15 mouse cellular contexts compared by ENCODE assay signal in the genomic region with DNA sequence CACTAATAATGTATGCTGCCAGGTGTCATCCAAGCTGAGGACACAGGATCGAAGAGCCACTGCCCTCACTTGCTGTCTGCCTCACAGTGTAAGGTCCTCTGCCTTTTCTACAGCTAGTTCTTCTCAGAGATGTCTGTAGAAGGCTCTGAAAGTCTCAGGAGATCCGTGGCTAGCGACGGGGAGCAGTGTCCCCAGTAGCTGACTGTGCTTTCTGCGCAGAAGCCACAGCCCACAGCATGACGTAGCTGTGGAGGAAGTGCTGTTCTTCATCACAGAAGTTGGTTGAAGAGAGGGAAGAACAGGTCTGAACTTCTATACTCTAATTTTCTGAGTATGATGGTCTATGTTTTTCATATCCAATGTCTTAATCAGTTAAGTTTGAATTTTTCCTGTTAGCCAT. TPM values are rescaled to one million over a fixed set of nuclear protein-coding genes. Genes with fewer than 3 reads are reported as not detected.
DNase-seq lines count a peak whose midpoint lies in the region; ATAC-seq and TF ChIP-seq lines count a peak whose summit lies in the region.
"Had no signal": no experiment of that assay in that cellular context is flagged by ENCODE, and none has a peak within 500 bp of the region (broad histone marks: within the 10 kb centered on the region; RNA-seq: fewer than 3 reads in every experiment).

No protein-coding gene starts in this region.

- H3K27me3 ChIP-seq in thymus, adult 2 months (ENCODE audit: control insufficient read depth, insufficient read depth, low read length): no peaks in the 10 kb centered on the region
- no peaks in the 10 kb centered on the region for H3K27me3 ChIP-seq in hindbrain, postnatal 0 days (ENCODE audit: insufficient read depth, low read length)
- H3K27me3 ChIP-seq in limb, embryonic 10.5 days (ENCODE audit: low read depth, poor library complexity, severe bottlenecking): no peaks in the 10 kb centered on the region
- H3K27me3 ChIP-seq: embryonic facial prominence, embryonic 12.5 days had no signal

- H3K9me3 ChIP-seq in hindbrain, postnatal 0 days (ENCODE audit: low read length): no peaks in the 10 kb centered on the region
- H3K9me3 ChIP-seq in limb, embryonic 10.5 days (replicated peaks): no peaks in the 10 kb centered on the region
- H3K9me3 ChIP-seq: embryonic facial prominence, embryonic 12.5 days had no signal

- H3K4me3 ChIP-seq in bone marrow, adult 2 months (replicated peaks; ENCODE audit: control insufficient read depth, low read depth, low read length): peak overlapping the region; percentile 39
- H3K4me3 ChIP-seq in macrophage (ENCODE audit: inconsistent target): no peak overlapping the region; the same call in 1 of the 2 replicates
- peak overlapping the region; percentile 25; the same call in 1 of the 2 replicates for H3K4me3 ChIP-seq in thymus, adult 2 months (ENCODE audit: control insufficient read depth, insufficient read depth, low read length)
- no peak overlapping the region for H3K4me3 ChIP-seq in hindbrain, postnatal 0 days (ENCODE audit: low read length)
- H3K4me3 ChIP-seq in limb, embryonic 10.5 days: no peak overlapping the region
- H3K4me3 ChIP-seq: embryonic facial prominence, embryonic 12.5 days; heart, adult 2 months had no signal

- no peak for TF ChIP-seq CTCF in bone marrow, adult 2 months (IDR thresholded peaks at IDR 0.05; ENCODE audit: control insufficient read depth, insufficient read depth, low read length)
- TF ChIP-seq CTCF in thymus, adult 2 months (IDR thresholded peaks at IDR 0.05; ENCODE audit: borderline replicate concordance, control insufficient read depth, extremely low read depth, insufficient read depth, low read length, poor library complexity): no peak
- no peak for TF ChIP-seq CTCF in hindbrain, postnatal 0 days (IDR thresholded peaks at IDR 0.05; ENCODE audit: low read depth)

- H3K36me3 ChIP-seq in macrophage (ENCODE audit: inconsistent target): no peaks in the 10 kb centered on the region
- H3K36me3 ChIP-seq in thymus, adult 2 months (ENCODE audit: control insufficient read depth, insufficient read depth, low read length): no peaks in the 10 kb centered on the region
- H3K36me3 ChIP-seq in hindbrain, postnatal 0 days (ENCODE audit: insufficient read depth, low read length): no peaks in the 10 kb centered on the region
- H3K36me3 ChIP-seq in limb, embryonic 10.5 days: no peaks in the 10 kb centered on the region
- H3K36me3 ChIP-seq: embryonic facial prominence, embryonic 12.5 days had no signal

- intact Hi-C loops in left cerebral cortex, postnatal 10 days (cut with DNase I): no loop called here

- peak; percentile 94 for DNase-seq in heart, adult 11 months
- DNase-seq in heart, adult 8-10 months (ENCODE audit: low spot score): no peak
- DNase-seq in thymus, adult 2 months: peak; percentile 52
- no peak for DNase-seq in hindbrain, postnatal 0 days (ENCODE audit: low spot score)
- no peak for DNase-seq in limb, embryonic 10.5 days (ENCODE audit: low spot score)
- no peak for DNase-seq in left cerebral cortex, postnatal 10 days (ENCODE audit: extremely low spot score in 1 of 2, low spot score in 2 of 2)
- DNase-seq: forebrain, postnatal 0 days; layer of hippocampus, adult 9-11 months; lung, embryonic 14.5 days; right cerebral cortex, postnatal 4 days had no signal

- no peak for TF ChIP-seq POLR2A in bone marrow, adult 2 months (IDR thresholded peaks at IDR 0.05; ENCODE audit: borderline replicate concordance, control insufficient read depth, low read depth, low read length)
- TF ChIP-seq POLR2A in thymus, adult 2 months (IDR thresholded peaks at IDR 0.05; ENCODE audit: control insufficient read depth, extremely low read depth, insufficient read depth, low read length, poor library complexity): no peak

- WGBS in bone marrow, adult 2 months: 13% methylated on average over 6 of the region's 6 CpGs
- WGBS in macrophage (ENCODE audit: missing documents): 7% methylated on average over 6 of the region's 6 CpGs
- WGBS in thymus, adult 2 months: 12% methylated on average over 6 of the region's 6 CpGs
- 85% methylated on average over 6 of the region's 6 CpGs for WGBS in hindbrain, postnatal 0 days
- 88% methylated on average over 6 of the region's 6 CpGs for WGBS in limb, embryonic 10.5 days

- H3K27ac ChIP-seq in bone marrow, adult 2 months (ENCODE audit: control insufficient read depth, insufficient read depth, low read depth, low read length, poor library complexity): peak overlapping the region; percentile 62
- peak overlapping the region; percentile 58 for H3K27ac ChIP-seq in macrophage
- no peak overlapping the region for H3K27ac ChIP-seq in thymus, adult 2 months (ENCODE audit: control insufficient read depth, insufficient read depth, low read length)
- H3K27ac ChIP-seq in hindbrain, postnatal 0 days: no peak overlapping the region
- H3K27ac ChIP-seq in limb, embryonic 10.5 days: no peak overlapping the region
- H3K27ac ChIP-seq: embryonic facial prominence, embryonic 12.5 days; heart, adult 2 months had no signal

- no peak for ATAC-seq in hindbrain, postnatal 0 days
- ATAC-seq: forebrain, postnatal 0 days had no signal

- no peak overlapping the region for H3K9ac ChIP-seq in hindbrain, postnatal 0 days (replicated peaks; ENCODE audit: low read length)
- H3K9ac ChIP-seq: embryonic facial prominence, embryonic 12.5 days; forebrain, postnatal 0 days; lung, embryonic 14.5 days had no signal

- peaks cover 2% of the 10 kb centered on the region; the same call in 1 of the 2 replicates for H3K4me1 ChIP-seq in bone marrow, adult 2 months (ENCODE audit: control insufficient read depth, insufficient read depth, low read length)
- peaks cover 8% of the 10 kb centered on the region for H3K4me1 ChIP-seq in thymus, adult 2 months (replicated peaks; ENCODE audit: control insufficient read depth, insufficient read depth, low read length)
- 0 out of 2 replicates have a peak, but pooled peaks cover 11% of the 10 kb centered on the region for H3K4me1 ChIP-seq in hindbrain, postnatal 0 days (ENCODE audit: insufficient read depth, low read length)
- H3K4me1 ChIP-seq in limb, embryonic 10.5 days: peaks cover 9% of the 10 kb centered on the region

- peaks cover 90% of the 10 kb centered on the region for H3K79me2 ChIP-seq in macrophage (ENCODE audit: inconsistent target)

- H3K4me2 ChIP-seq in hindbrain, postnatal 0 days (ENCODE audit: low read depth, low read length): no peak overlapping the region
- H3K4me2 ChIP-seq: embryonic facial prominence, embryonic 12.5 days; lung, embryonic 14.5 days had no signal

RNA-seq across cellular contexts. Expression of gene Mtmr6, which starts 4.3 kb away (rescaled TPM):
- 10 to 100 TPM; 29.5 to 34.5 (median 31.6) TPM for total RNA-seq in heart, adult 8-10 months (2022)
- polyA plus RNA-seq in bone marrow, adult 2 months (2011; ENCODE audit: insufficient read depth, insufficient read length, low replicate concordance, missing spikeins): 10.6 and 18.6 TPM in 2 replicates
- 100 to 1,000 TPM in 5 of 26 experiments, 10 to 100 TPM in 21; 40.4 to 186 (median 70.1) TPM for total RNA-seq in macrophage (2018; cell fraction: chromatin; rRNA removed)
- total RNA-seq in macrophage (2018; cell fraction: cytosol; rRNA removed): 100 to 1,000 TPM in 4 of 26 experiments, 10 to 100 TPM in 22; 76.8 to 115 (median 85.3) TPM
- total RNA-seq in macrophage (2018; cell fraction: nucleus; rRNA removed): 100 to 1,000 TPM in 9 of 26 experiments, 10 to 100 TPM in 17; 57.8 to 146 (median 86.6) TPM
- polyA plus RNA-seq in macrophage (2018): 64.9 to 74.4 TPM (median 67.7 TPM) in 3 replicates
- polyA plus RNA-seq in thymus, adult 2 months (2012; rRNA removed): 20.8 and 21.3 TPM in 2 replicates
- 28.5 and 36.7 TPM in 2 replicates for total RNA-seq in hindbrain, postnatal 0 days (2014; rRNA removed)
- 51.6 and 55.5 TPM in 2 replicates for polyA plus RNA-seq in hindbrain, postnatal 0 days (2015; fragmentation: Nextera tagmentation; extraction: Ambion mirVana)
- polyA plus RNA-seq in limb, embryonic 10.5 days (2016; fragmentation: Nextera tagmentation; extraction: Ambion mirVana): 16.7 and 20.9 TPM in 2 replicates
- total RNA-seq in left cerebral cortex, postnatal 10 days (2021): 100 to 1,000 TPM; 104 TPM

RNA-seq across cellular contexts. Expression of gene Gm49336, which starts 18.0 kb away (rescaled TPM):
- total RNA-seq in heart, adult 8-10 months (2022): 10 to 100 TPM; 25.0 to 32.1 (median 27.8) TPM
- 13.9 and 15.1 TPM in 2 replicates for polyA plus RNA-seq in bone marrow, adult 2 months (2011; ENCODE audit: insufficient read depth, insufficient read length, low replicate concordance, missing spikeins)
- total RNA-seq in macrophage (2018; cell fraction: chromatin; rRNA removed): 100 to 1,000 TPM in 8 of 26 experiments, 10 to 100 TPM in 18; 64.7 to 137 (median 92.7) TPM
- total RNA-seq in macrophage (2018; cell fraction: cytosol; rRNA removed): 10 to 100 TPM; 21.3 to 40.5 (median 27.6) TPM
- 100 to 1,000 TPM in 5 of 26 experiments, 10 to 100 TPM in 21; 42.6 to 143 (median 67.4) TPM for total RNA-seq in macrophage (2018; cell fraction: nucleus; rRNA removed)
- 21.1 to 37.0 TPM (median 24.0 TPM) in 3 replicates for polyA plus RNA-seq in macrophage (2018)
- 29.8 and 35.1 TPM in 2 replicates for polyA plus RNA-seq in thymus, adult 2 months (2012; rRNA removed)
- 78.3 and 85.9 TPM in 2 replicates for total RNA-seq in hindbrain, postnatal 0 days (2014; rRNA removed)
- 32.0 and 33.1 TPM in 2 replicates for polyA plus RNA-seq in hindbrain, postnatal 0 days (2015; fragmentation: Nextera tagmentation; extraction: Ambion mirVana)
- 53.6 and 60.0 TPM in 2 replicates for polyA plus RNA-seq in limb, embryonic 10.5 days (2016; fragmentation: Nextera tagmentation; extraction: Ambion mirVana)
- total RNA-seq in left cerebral cortex, postnatal 10 days (2021): 100 to 1,000 TPM; 114 to 123 TPM

RNA-seq across cellular contexts. Expression of gene Nupl1, which starts 18.1 kb away (rescaled TPM):
- under 1 TPM in 1 of 4 experiments, not detected in 3; 0.25 TPM for total RNA-seq in heart, adult 8-10 months (2022)
- 0.45 TPM in 1 of 2 replicates, not detected in the other for polyA plus RNA-seq in bone marrow, adult 2 months (2011; ENCODE audit: insufficient read depth, insufficient read length, low replicate concordance, missing spikeins)
- total RNA-seq in macrophage (2018; cell fraction: chromatin; rRNA removed): 1 to 10 TPM in 11 of 26 experiments, under 1 TPM in 10, not detected in 5; 0.21 to 2.0 (median 1.1) TPM
- under 1 TPM in 6 of 26 experiments, not detected in 20; 0.03 to 0.13 (median 0.04) TPM for total RNA-seq in macrophage (2018; cell fraction: cytosol; rRNA removed)
- total RNA-seq in macrophage (2018; cell fraction: nucleus; rRNA removed): 1 to 10 TPM in 4 of 26 experiments, under 1 TPM in 16, not detected in 6; 0.18 to 1.3 (median 0.40) TPM
- not detected in 3 replicates for polyA plus RNA-seq in macrophage (2018)
- 0.04 TPM in 1 of 2 replicates, not detected in the other for polyA plus RNA-seq in thymus, adult 2 months (2012; rRNA removed)
- total RNA-seq in hindbrain, postnatal 0 days (2014; rRNA removed): 0.99 TPM in 1 of 2 replicates, not detected in the other
- 0.16 TPM in 1 of 2 replicates, not detected in the other for polyA plus RNA-seq in hindbrain, postnatal 0 days (2015; fragmentation: Nextera tagmentation; extraction: Ambion mirVana)
- polyA plus RNA-seq in limb, embryonic 10.5 days (2016; fragmentation: Nextera tagmentation; extraction: Ambion mirVana): not detected in 2 replicates
- total RNA-seq in left cerebral cortex, postnatal 10 days (2021): under 1 TPM in 1 of 2 experiments, not detected in 1; 0.17 TPM
- total RNA-seq: forebrain, postnatal 0 days; heart, adult 2 months had no signal
- polyA plus RNA-seq: embryonic facial prominence, embryonic 12.5 days; forebrain, postnatal 0 days; heart, adult 2 months; lung, embryonic 14.5 days; neural tube, embryonic 11.5 days had no signal

Comparison
In these comparisons a context has a peak if more than half of its experiments do, and no peak if none do; other contexts are left out.
1. DNase-seq: peak in heart, adult 11 months (single experiment) and thymus, adult 2 months (single experiment); none in heart, adult 8-10 months (single experiment), hindbrain, postnatal 0 days (single experiment), limb, embryonic 10.5 days (single experiment) and left cerebral cortex, postnatal 10 days (0 of 2).
2. H3K27ac ChIP-seq: peak in bone marrow, adult 2 months (single experiment) and macrophage (single experiment); none in thymus, adult 2 months (single experiment), hindbrain, postnatal 0 days (single experiment) and limb, embryonic 10.5 days (single experiment).
3. H3K4me3 ChIP-seq: peak in bone marrow, adult 2 months (single experiment) and thymus, adult 2 months (single experiment); none in macrophage (single experiment), hindbrain, postnatal 0 days (single experiment) and limb, embryonic 10.5 days (single experiment).